Mouse (Mus musculus): ENCODE results near the gene D1Pas1.

Gene D1Pas1

DNA sequence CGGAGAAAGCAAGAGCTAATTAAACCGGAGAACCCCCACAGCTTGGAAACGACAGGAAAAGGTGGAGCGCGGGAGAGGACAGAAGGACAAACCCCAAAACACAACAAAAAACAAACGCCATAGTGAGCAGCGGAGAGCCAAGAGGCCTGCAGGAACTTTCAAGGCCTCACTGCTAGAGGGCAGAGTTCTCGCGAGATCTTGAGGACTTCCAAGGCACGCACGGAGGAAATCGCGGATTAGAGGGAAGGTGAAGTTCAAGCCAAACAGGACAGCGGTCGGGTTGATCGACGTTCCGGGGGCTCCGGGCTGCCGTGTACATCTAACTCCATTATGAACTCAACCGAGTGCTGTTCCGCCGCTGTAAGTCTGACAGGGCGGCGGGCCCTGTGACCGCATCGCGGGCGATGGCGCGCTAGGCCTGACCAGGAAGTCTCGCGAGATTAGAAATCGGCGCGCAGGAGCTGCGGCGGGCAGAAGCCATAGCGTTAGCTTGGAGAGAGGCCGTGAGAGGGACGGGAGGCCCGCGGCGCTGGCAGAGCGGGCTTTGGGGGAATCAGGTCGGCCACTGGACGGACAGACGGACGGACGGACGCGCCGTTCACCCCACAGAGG is at the start of gene D1Pas1:
Gene D1Pas1, plus strand, starts transcription at position 216 of the 612 bp plus-strand sequence.
- DNase-seq (ENCODE audit: low read depth, low spot score): no peak

DNA sequence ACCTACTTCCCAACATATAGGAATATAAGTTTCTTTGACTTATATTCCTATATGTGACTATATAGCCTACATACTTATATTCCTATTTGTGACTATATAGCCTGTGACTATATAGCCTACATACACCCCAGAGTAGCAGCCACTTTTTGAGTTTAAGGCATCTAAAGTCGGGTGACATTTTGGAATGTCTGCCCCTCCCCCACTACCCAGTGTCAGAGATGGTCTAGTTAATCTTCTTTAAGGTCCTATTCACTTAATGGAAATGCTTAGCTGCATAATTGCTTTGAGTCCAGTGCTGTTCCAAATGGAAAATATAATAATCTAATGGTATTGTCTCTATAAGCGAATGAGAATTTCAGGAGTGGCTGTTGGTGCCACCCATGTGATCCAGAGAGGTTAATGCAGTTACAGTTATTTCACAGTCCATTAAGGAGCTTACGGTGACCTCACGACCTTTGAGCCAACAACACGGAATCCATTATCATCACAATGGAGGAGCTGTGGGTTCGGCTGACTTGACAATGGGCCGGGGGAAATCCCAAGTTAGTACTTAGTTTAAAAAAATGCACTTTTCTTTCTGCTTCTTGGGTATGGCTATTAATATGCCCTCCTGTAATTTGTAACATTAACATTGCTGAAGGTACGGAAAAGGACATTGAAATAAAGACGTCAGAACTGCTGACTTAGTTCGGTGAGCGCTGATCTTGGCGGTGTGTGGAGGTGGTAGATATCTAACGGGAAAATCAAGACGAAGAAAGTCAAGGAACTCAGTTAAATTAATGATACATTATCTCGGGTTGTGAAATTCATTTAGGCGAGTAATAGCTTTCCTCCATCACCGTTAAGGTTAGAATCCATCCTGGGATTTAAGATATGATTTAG is 44.5 kb upstream of the D1Pas1 start:
- no peak for DNase-seq (ENCODE audit: low read depth, low spot score)

DNA sequence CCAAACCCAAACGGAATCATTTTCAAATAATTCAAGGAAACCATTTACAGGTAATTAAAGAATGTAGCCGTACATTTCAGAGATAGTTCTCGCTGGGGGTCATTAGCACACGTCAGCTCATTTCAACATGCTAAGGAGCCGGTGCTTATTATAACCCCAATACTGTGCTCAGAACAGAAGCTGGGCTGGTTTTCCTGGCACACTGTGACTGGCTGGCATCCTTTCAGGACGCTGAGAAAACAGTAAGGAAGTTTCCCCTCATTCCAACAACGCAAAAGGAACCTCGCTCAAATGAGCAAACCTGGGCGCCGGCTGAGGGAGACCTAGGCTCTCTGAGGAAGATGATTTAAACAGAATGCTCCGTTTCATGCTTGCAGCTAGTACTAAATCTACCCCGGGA is 43.2 kb upstream of the D1Pas1 start:
- no peak for DNase-seq (ENCODE audit: low read depth, low spot score)

DNA sequence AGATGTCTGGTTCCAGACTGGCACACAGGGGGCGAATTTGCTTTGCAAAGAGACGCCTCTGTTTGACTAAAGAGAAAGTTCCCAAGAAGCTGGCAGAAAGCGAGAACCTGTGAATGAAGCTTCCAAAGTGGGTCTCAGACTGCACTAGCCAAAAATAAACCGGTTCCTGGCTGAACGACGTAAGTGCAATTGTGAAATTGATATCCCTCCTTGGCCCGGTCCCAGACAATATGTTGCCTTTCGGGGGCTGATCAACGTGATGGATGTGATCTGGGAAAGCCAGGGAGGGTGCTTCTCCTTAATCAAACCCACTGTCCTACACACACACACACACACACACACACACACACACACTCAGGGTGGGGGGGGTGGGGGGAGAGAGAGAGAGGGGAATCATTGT is 41.8 kb upstream of the D1Pas1 start:
- no peak for DNase-seq (ENCODE audit: low read depth, low spot score)

DNA sequence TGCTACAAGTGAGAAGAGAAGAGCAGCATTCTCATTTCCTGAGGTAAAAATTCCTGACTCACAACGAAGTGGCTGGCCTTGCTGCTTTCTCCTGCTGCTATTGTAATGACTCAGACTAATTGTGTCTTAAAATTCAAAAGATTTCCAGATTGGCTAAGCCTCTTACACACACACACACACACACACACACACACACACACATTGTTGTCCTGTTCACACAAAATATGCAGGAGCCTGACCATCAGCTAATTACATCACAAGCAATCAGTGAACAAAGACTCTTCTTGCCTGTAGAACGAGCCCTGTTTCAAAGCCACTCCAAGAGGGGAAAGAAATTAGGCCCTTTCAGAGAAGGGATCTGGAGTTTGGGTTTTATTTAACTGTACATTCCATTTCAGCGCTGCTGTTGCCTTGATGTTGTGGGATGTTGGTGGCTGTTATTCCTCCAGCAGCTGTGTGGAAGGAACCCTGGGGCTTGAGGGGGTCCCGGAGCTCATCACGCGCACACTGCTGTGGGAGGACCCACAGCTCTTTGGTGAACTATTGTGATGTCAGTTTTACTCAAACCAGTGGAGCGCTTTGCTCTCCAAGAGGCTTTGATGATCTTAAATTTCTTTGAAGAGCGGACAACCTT is 40.8 kb upstream of the D1Pas1 start:
- DNase-seq (ENCODE audit: low read depth, low spot score): no peak

DNA sequence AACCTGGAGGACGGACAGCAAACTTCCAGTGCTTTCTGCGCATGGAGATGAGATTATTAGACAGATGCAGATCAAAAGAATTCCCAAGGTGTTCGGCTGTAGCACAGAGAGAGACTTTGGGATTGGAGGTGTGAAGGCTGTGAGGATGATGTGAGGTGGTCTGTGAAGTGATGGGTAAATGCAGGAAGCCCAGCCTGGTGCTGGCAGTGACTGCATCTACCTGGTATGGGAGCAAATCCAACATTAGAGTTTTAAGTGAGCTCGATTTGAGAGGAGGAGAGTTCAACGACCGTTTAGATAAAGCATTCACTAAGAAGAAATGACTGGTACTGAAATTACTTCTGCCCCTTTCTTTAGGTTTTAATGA is 40.3 kb upstream of the D1Pas1 start:
- no peak for DNase-seq (ENCODE audit: low read depth, low spot score)

DNA sequence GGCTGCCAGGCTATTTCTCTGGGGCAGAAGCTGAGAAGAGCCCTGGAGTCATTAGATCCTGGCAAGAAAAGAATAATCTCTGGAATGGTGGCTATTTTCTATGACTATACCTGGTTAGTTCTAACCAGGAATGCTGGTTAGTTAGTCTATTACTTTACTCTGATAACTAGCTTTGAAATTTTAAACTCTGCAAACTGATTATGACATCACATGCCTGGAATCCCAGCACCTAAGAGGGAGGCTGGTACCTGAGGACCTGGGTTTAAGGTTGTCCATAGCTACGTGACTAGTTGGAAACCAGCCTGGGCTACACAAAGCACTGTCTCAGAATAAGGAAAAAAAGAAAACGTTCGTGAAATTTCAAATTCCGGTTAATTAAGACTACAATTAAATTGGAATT is 39.7 kb upstream of the D1Pas1 start:
- no peak for DNase-seq (ENCODE audit: low read depth, low spot score)

DNA sequence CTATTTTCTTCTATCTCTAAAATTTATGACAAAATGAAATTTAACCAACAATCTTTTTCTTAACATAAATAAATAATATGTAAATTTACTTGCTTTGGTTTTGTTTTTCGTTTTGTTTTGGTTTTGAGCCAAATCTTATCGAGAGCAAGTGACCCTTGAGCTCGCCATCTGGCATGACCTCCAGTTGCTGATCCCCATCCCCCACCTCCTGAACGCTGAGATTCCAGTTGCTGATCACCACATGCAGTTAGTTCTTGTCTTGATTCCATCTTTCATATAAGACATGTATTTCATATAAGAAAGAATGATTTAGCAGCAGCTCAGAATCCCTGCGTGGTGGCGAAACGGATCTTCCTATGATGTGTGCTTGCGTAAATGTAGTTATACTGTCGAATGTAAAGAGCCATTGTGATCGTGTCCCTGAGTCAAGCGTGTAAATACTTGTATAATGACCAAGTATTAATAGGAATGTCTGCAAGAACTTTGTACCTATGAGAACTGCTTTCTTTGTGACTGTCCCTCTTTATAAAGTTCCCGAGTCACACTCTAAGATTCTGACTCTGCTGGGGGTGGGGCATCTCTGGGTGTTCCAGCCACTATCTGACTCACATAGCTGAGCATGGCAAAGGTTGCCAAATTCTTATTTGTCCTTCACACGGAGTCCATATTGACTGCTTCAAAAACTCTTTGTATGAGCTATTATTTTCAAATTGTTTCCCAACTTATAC is 36.9 kb upstream of the D1Pas1 start:
- no peak for DNase-seq (ENCODE audit: low read depth, low spot score)

DNA sequence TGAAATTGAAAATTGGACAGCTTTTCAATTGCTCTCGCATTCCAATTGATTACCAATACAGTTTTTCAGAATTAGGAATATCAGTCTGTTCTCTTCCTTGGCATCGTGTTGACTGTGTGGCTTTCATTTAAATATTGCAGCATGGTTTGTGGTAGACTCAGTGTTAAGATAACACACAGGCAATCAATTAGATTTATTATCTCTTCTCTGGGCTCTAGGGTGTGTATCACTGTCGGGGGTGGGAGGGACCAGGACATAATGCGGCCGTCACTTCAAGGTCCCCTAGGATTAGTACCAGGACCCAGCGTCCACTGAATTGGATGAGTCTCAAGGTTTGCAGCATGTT is 36.4 kb upstream of the D1Pas1 start:
- DNase-seq (ENCODE audit: low read depth, low spot score): no peak

DNA sequence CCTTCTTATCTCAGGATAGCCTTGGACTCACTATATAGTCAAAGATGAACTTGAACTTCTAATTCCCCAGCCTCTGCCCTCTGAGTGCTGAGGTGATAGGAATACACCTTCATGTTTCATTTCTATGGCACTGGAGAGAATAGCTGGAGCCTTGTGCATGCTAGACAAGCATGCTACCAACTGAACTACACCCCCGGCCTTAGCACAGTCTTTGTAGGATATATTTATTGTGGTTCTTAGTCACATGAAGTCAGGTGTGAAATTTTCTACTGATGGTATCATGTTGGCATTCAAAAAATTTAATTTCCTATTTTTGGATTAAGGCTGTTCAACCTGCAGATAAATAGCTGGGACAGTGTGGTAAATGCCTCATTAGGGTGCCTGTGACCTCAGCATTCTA is 33.0 kb upstream of the D1Pas1 start:
- DNase-seq (ENCODE audit: low read depth, low spot score): no peak

DNA sequence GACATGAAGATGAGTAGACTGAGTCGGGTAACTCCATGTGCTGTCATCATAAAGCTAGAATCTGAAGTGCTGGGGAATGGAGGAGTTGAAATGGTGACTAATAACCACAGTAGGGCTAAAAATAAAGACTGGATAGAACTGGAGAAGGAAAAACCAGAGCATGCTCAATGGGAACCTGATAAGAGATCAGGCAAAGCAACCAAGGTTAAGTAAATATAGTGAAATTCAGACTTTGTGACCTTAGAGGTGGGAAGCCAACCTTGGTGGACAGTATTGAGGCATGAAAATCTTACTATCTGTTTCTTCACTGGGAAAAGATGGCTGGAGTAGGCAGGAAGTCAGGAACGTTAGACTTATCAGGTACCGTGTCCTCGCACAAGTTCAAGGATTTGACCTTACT is 14.8 kb upstream of the D1Pas1 start:
- no peak for DNase-seq (ENCODE audit: low read depth, low spot score)

DNA sequence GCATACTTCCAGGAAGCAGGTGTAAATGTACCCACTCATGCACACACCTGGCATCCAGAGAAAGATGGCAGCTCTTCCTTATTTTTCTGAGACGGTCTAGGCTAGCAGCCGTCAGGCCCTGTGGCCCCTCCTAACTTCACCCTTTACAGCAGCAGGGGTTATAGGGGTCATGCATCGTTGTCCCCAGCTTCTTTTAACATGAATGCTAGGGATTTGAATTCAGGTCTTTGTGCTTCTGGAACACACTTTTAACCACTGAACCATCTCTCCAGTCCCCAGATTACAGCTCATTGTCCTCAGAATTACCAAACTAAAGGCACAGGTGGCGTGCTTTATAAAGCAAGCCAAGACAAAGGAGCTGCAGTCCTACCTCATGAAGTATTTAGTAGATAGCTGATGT is 12.6 kb upstream of the D1Pas1 start:
- no peak for DNase-seq (ENCODE audit: low read depth, low spot score)

DNA sequence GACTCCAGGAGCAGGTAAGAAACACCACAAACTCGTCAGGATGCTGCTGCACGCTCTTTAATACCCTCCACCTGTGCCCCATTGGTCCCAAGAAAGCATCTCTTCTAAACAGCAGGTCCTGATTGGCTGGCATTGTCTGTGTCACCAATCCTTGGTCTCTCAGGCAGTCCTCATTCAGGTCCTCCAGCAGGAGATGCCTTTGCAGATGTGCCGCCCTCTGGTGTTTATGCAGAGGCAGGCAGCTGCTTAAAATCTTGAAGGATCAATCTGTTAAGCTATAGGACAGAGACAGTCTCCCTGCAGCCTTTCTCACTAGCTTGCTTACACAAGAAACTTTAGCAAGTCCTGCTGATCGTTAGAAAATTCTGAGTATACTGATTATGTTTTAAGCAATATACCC is 7.8 kb upstream of the D1Pas1 start:
- no peak for DNase-seq (ENCODE audit: low read depth, low spot score)

DNA sequence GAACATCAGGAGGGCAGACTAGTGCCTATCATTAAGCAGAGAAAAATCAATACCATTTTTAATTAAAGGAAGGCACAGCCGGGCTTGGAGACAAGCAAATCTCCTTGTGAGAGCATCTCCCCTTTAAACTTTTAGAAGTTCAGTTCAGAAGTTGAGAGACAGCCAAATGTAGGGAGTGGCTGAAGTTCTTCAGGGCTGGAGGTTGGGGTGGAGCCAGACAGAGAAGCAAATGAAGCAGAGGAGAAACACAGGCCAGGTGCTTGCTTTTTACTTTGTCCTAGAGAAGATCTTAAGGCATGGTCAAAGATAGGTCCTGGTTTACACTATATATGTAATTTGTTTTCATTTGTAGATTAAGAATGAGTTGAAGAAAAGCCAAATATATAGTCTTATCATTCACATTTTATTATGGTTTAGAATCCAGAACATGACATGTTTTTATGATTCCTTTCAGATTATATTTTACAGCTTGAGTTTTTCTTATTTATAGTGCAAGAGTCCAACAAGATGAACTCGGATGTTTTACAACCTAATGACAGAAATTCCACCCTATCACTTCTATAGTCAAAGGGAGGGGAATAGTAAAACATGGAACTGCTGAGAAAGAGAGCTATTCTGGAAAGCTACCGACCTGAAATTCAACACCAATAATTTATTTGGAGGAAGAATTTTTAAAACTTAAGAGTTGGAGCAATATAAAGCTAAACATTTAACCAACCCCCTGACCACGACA is 2.9 kb upstream of the D1Pas1 start:
- no peak for DNase-seq (ENCODE audit: low read depth, low spot score)

DNA sequence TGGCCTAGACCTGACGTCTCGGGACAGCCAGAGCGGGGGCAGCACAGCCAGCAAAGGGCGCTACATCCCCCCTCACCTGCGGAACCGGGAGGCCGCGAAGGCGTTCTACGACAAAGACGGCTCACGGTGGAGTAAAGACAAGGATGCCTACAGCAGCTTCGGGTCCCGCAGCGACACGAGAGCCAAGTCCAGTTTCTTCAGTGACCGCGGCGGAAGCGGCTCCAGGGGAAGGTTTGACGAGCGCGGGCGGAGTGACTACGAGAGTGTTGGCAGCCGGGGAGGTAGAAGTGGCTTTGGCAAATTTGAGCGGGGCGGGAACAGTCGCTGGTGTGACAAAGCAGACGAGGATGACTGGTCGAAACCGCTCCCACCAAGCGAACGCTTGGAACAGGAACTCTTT is 710 bp downstream of the D1Pas1 start:
- no peak for DNase-seq (ENCODE audit: low read depth, low spot score)

DNA sequence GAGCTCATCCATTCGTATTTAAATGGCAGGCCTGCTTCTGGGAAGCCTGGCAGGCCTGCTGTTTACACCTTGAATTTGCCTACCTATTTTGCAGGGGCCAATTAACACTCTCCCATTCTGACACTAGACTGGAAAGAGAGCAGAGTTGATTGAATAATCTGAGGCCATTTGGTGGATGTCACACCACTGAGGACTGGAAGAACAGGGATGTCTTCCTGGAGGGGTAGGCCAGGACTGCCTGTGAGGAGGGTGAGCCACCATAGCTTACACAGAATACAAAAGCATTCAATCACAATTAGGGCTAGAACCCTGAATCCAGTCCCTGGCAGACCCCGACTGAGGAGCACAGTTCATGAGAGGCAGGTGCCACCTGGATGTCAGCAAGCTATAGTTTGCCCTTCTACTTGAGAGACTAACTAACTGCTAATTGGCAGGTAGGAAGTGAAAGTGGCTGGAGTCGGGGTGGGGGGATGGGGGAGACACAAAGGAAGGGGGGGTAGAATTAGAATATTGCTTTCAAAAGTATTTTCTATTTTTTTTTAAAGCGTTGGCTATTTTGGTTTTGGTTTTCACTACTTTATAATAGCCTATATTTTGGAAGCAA is 9.8 kb downstream of the D1Pas1 start:
- DNase-seq (ENCODE audit: low read depth, low spot score): no peak

DNA sequence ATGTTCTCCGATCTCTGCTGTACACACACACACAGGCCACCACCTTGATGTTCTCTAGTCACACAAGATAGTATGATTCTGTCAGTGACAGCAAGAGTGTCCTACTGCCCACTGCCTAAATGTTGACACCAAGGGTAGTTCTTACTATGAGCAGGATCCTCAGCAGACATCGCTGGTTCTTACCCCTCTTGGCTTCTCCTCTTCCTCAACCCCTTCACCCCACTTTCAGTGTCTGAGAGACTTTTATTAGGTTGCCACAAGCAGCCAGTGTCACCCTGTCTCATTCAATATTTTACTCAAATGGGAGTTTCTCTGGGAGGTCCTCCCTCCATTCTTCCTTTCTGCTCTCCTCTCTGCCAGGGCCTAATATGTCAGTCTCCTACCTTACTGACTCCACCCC is 10.6 kb downstream of the D1Pas1 start:
- no peak for DNase-seq (ENCODE audit: low read depth, low spot score)

DNA sequence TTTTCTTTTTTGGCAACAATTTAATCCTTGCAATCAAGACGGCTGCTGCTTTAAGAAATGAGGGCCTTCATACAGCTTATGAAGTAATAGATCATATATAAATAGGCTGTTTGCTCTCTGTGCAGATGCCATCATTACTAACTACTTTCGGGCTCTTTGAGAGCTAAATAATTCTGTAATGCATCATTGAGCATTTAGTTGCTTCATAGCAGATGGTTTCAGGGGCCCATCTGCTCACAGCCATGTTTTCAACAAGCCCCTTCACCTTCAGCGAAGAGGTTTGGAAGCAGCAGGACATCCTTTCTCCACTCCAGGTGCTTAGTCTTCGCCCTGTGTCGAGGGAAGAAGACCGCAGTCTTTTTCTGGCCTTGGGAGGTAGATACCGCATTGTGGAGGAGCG is 12.2 kb downstream of the D1Pas1 start:
- DNase-seq (ENCODE audit: low read depth, low spot score): no peak

DNA sequence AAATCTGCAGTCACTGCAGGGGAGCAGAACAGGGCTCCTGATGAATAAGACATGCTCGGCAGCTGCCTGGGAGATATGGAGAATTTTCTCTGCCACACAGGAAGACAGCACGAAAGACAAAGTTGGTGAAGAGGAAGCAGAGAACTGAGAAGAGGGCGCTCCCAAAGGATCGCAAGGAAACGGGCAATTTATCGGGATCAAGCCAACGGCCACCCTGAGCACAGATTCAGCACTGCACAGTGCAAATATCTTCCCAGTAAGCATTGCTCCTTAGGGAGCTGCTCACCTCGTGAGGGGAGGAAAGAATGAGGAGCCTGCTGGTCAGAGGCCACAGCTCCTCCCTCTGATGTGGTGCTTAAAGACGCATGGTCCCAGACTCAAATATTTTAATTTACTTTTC is 13.3 kb downstream of the D1Pas1 start:
- no peak for DNase-seq (ENCODE audit: low read depth, low spot score)

DNA sequence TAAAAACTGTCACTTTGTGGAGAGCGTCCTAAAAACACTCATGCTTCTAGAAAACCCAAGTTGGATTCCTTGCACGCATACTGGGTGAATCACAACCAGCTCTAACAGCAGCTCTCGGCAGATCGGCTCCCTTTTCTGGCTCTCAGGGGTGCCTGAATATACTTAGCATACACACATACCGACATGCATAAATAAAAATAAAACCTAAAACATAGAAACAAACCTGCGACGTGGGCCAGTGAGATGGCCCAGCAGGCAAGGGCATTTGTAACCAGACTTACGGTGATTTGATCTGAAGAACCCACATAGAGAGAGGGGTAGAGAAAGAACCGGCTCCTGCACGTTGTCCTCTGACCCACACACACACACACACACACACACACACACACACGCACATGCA is 17.9 kb downstream of the D1Pas1 start:
- no peak for DNase-seq (ENCODE audit: low read depth, low spot score)

DNA sequence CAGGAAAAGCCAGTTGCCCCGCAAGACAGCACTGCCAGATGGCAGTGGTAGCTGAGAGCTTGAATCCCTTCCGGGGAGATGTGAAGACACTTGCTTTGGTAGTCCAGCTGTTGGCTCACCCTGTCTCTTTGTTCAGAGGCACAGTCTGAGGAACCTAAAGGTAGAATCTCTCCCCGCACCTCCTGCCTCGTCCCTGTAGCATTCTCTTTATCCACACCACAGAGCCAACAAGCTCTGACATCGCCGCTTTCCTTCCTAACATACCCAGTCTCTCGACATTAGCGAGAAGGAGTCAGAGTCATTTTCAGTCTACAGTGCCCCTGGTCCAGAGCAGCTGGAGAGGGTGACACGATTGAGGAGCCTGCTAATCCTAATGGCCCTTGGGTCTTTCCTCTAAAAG is 18.9 kb downstream of the D1Pas1 start:
- no peak for DNase-seq (ENCODE audit: low read depth, low spot score)
